Mouse (Mus musculus) midbrain, embryonic 15.5 days (tissue): ENCODE measurements around the gene Smndc1. TPM values are rescaled to one million over a fixed set of nuclear protein-coding genes. Genes with fewer than 3 reads are reported as not detected.

Experiments used
- ATAC-seq: fragments of 200-750 bp; cut with Nextera tagmentation; replicated peaks from 2 replicates; pipeline ENCODE4 v1.8.0; 2017; ENCODE audit warnings: moderate TSS enrichment
- H3K27ac ChIP-seq: fragments of 300-500 bp; sonication (generic); 2 replicates; pipeline ENCODE4 v1.5.1; 2015; ENCODE audit warnings: mild to moderate bottlenecking, inconsistent platforms
- H3K27me3 ChIP-seq: fragments of 300-500 bp; sonication (generic); replicated peaks from 2 replicates; pipeline ENCODE4 v1.6.1; 2015; ENCODE audit warnings: inconsistent platforms
- H3K36me3 ChIP-seq: fragments of 300-500 bp; sonication (generic); replicated peaks from 2 replicates; pipeline ENCODE4 v1.6.1; 2015; ENCODE audit warnings: inconsistent platforms
- H3K4me1 ChIP-seq: fragments of 300-500 bp; sonication (generic); 2 replicates; pipeline ENCODE4 v1.6.1; 2015; ENCODE audit warnings: inconsistent platforms
- H3K4me2 ChIP-seq: fragments of 300-500 bp; sonication (generic); 2 replicates; pipeline ENCODE4 v1.6.1; 2015; ENCODE audit warnings: inconsistent platforms, mild to moderate bottlenecking, moderate library complexity
- H3K4me3 ChIP-seq: fragments of 300-500 bp; sonication (generic); 2 replicates; pipeline ENCODE4 v1.5.1; 2015; ENCODE audit warnings: mild to moderate bottlenecking, inconsistent platforms
- H3K9ac ChIP-seq: fragments of 300-500 bp; sonication (generic); 2 replicates; pipeline ENCODE4 v1.6.1; 2015; ENCODE audit warnings: mild to moderate bottlenecking, inconsistent platforms
- H3K9me3 ChIP-seq: fragments of 300-500 bp; sonication (generic); 2 replicates; pipeline ENCODE4 v1.6.1; 2016; ENCODE audit warnings: inconsistent platforms
- WGBS: fragments of 180-500 bp; shearing (Covaris S2); methylation state at CpG from one replicate; pipeline ENCODE4 v1.1.7; 2015; ENCODE audit warnings: mixed read lengths; 5-methylcytosine and 5-hydroxymethylcytosine counted together
- polyA plus RNA-seq: library from polyadenylated mRNA; unstranded; fragments of >200 nt; fragmentation: Nextera tagmentation; extraction: Ambion mirVana; gene quantifications from 2 replicates; pipeline ENCODE4 v1.2.1, GENCODE M21; 2015

Smndc1 gene
- polyA plus RNA-seq, 1 experiment from 2014 or later = 31.9 TPM

GRCm38 (mm10) chr19:53345766-53346165 lies 44.6 kb downstream of the Smndc1 start:
- no peak overlapping the region for H3K27ac ChIP-seq
- H3K27me3 ChIP-seq = no peaks in the 10 kb centered on the region
- no peak for ATAC-seq
- H3K4me2 ChIP-seq = no peak overlapping the region
- H3K9ac ChIP-seq = no peak overlapping the region
- 84% methylated on average over 14 of the region's 14 CpGs for whole genome bisulfite sequencing
- H3K9me3 ChIP-seq = no peaks in the 10 kb centered on the region
- H3K4me1 ChIP-seq = peaks cover 19% of the 10 kb centered on the region
- no peak overlapping the region for H3K4me3 ChIP-seq
- H3K36me3 ChIP-seq = no peaks in the 10 kb centered on the region

- Histone ChIP-seq H3K9ac (no peak overlapping the region), H3K4me2 (no peak overlapping the region), H3K27ac (no peak overlapping the region), H3K4me1 (peaks cover 28% of the 10 kb centered on the region), H3K4me3 (no peak overlapping the region), H3K9me3 (no peaks in the 10 kb centered on the region), H3K36me3 (no peaks in the 10 kb centered on the region), H3K27me3 (no peaks in the 10 kb centered on the region)
- WGBS = 79% methylated on average over 16 of the region's 16 CpGs
- ATAC-seq = no peak
These were observed 46.3 kb downstream of the Smndc1 start for GRCm38 (mm10) chr19:53344062-53344461.

GRCm38 (mm10) chr19:53343174-53343881 lies 47.0 kb downstream of the Smndc1 start:
- Histone ChIP-seq H3K4me3 (no peak overlapping the region), H3K4me1 (peaks cover 28% of the 10 kb centered on the region), H3K36me3 (no peaks in the 10 kb centered on the region), H3K27ac (no peak overlapping the region), H3K27me3 (no peaks in the 10 kb centered on the region), H3K9ac (no peak overlapping the region), H3K9me3 (no peaks in the 10 kb centered on the region), H3K4me2 (no peak overlapping the region)
- WGBS = 88% methylated on average over 13 of the region's 13 CpGs
- ATAC-seq = no peak

GRCm38 (mm10) chr19:53340423-53340822 lies 50.0 kb downstream of the Smndc1 start:
- Histone ChIP-seq H3K4me1 (peaks cover 23% of the 10 kb centered on the region), H3K4me2 (peak overlapping the region; percentile 15), H3K36me3 (no peaks in the 10 kb centered on the region; the same call in 1 of the 2 replicates), H3K9me3 (no peaks in the 10 kb centered on the region), H3K4me3 (0 out of 2 replicates have a peak overlapping the region, but pooled peaks have one; percentile 16), H3K9ac (no peak overlapping the region), H3K27ac (no peak overlapping the region), H3K27me3 (no peaks in the 10 kb centered on the region)
- peak; percentile 58; the same call in 1 of the 2 replicates for ATAC-seq
- WGBS = 28% methylated on average over 6 of the region's 6 CpGs

GRCm38 (mm10) chr19:53335241-53335640 lies 55.1 kb downstream of the Smndc1 start:
- Histone ChIP-seq H3K4me1 (peaks cover 10% of the 10 kb centered on the region), H3K4me2 (no peak overlapping the region), H3K36me3 (peaks cover 4% of the 10 kb centered on the region; the same call in 1 of the 2 replicates), H3K27me3 (no peaks in the 10 kb centered on the region), H3K27ac (no peak overlapping the region), H3K9ac (no peak overlapping the region), H3K9me3 (no peaks in the 10 kb centered on the region), H3K4me3 (no peak overlapping the region)
- 97% methylated on average over 9 of the region's 9 CpGs for WGBS
- ATAC-seq = no peak

- no peak overlapping the region for H3K9ac ChIP-seq
- ATAC-seq = no peak
- peaks cover 4% of the 10 kb centered on the region; the same call in 1 of the 2 replicates for H3K36me3 ChIP-seq
- H3K27ac ChIP-seq = no peak overlapping the region
- H3K9me3 ChIP-seq = no peaks in the 10 kb centered on the region
- WGBS = 92% methylated on average over 6 of the region's 6 CpGs
- H3K4me1 ChIP-seq = peaks cover 8% of the 10 kb centered on the region
- H3K4me3 ChIP-seq = no peak overlapping the region
- no peaks in the 10 kb centered on the region for H3K27me3 ChIP-seq
- no peak overlapping the region for H3K4me2 ChIP-seq
These were observed 56.6 kb downstream of the Smndc1 start for GRCm38 (mm10) chr19:53333730-53334129.

GRCm38 (mm10) chr19:53331882-53332500 lies 58.4 kb downstream of the Smndc1 start:
- no peak for ATAC-seq
- H3K4me1 ChIP-seq = peaks cover 8% of the 10 kb centered on the region
- no peak overlapping the region for H3K9ac ChIP-seq
- H3K9me3 ChIP-seq = no peaks in the 10 kb centered on the region
- H3K27ac ChIP-seq = no peak overlapping the region
- peaks cover 4% of the 10 kb centered on the region; the same call in 1 of the 2 replicates for H3K36me3 ChIP-seq
- H3K27me3 ChIP-seq = no peaks in the 10 kb centered on the region
- H3K4me3 ChIP-seq = no peak overlapping the region
- WGBS = 90% methylated on average over 21 of the region's 21 CpGs
- no peak overlapping the region for H3K4me2 ChIP-seq

GRCm38 (mm10) chr19:53329992-53330381 lies 60.4 kb downstream of the Smndc1 start:
- Histone ChIP-seq H3K4me3 (peak overlapping the region; percentile 67), H3K27me3 (no peaks in the 10 kb centered on the region), H3K4me1 (peaks cover 21% of the 10 kb centered on the region), H3K4me2 (peak overlapping the region; percentile 88), H3K9me3 (no peaks in the 10 kb centered on the region), H3K36me3 (peaks cover 4% of the 10 kb centered on the region; the same call in 1 of the 2 replicates), H3K27ac (peak overlapping the region; percentile 79), H3K9ac (peak overlapping the region; percentile 60)
- under 1% methylated on average over 28 of the region's 29 CpGs for WGBS
- ATAC-seq = peak; percentile 79

Other genes starting within 250 kb of the Smndc1 start
- 49.6 and 53.3 TPM in 2 replicates for gene Mxi1, start 80.1 kb downstream of the Smndc1 start, polyA plus RNA-seq
- gene Gm10197, start 18.8 kb downstream of the Smndc1 start, polyA plus RNA-seq = 7.7 TPM in 1 of 2 replicates, not detected in the other
- 2.7 and 3.7 TPM in 2 replicates for gene Dusp5, start 138.5 kb upstream of the Smndc1 start, polyA plus RNA-seq
- gene Nutf2-ps1, start 198.5 kb upstream of the Smndc1 start, polyA plus RNA-seq = 219 and 237 TPM in 2 replicates
- 60.0 and 61.1 TPM in 2 replicates for gene Smc3, start 209.8 kb upstream of the Smndc1 start, polyA plus RNA-seq